Mouse (Mus musculus): Measurements from ENCODE around the gene Nuak1. TPM values are rescaled to one million over a fixed set of nuclear protein-coding genes. Genes with fewer than 3 reads are reported as not detected.

Gene Nuak1
- total and polyA plus RNA-seq, 3 experiments, result 1.1 to 2.2 TPM; not detected in 1

GRCm38 (mm10) chr10:84438049-84438422 lies 2.4 kb downstream of the Nuak1 start:
- Histone ChIP-seq H3K36me3 (ENCODE audit: control insufficient read depth in 1 of 2, insufficient read depth in 2 of 2, low read length in 2 of 2) (peaks cover 0 to 7% of the 10 kb centered on the region in 2 experiments; a peak in 2 of 4 replicates), H3K27ac (ENCODE audit: control insufficient read depth, low read depth, low read length) (no peak overlapping the region), H3K27me3 (ENCODE audit: control insufficient read depth in 1 of 2, insufficient read depth in 2 of 2, low read length in 2 of 2) (peaks cover 0 to 4% of the 10 kb centered on the region in 2 experiments; a peak in 2 of 4 replicates), H3K9ac (ENCODE audit: control insufficient read depth, low read depth, low read length, poor library complexity, severe bottlenecking) (no peak overlapping the region), H3K4me3 (ENCODE audit: control insufficient read depth in 1 of 2, insufficient read depth in 1 of 2, low read depth in 2 of 2, low read length in 2 of 2) (no peak overlapping the region), H3K4me1 (ENCODE audit: control insufficient read depth in 1 of 2, insufficient read depth in 2 of 2, low read length in 2 of 2) (peaks cover 0 to 12% of the 10 kb centered on the region in 2 experiments; a peak in 2 of 4 replicates), H3K9me3 (replicated peaks; ENCODE audit: insufficient read depth, low read length) (no peaks in the 10 kb centered on the region), H3K79me2 (ENCODE audit: control insufficient read depth, insufficient read depth, low read length, poor library complexity) (peaks cover 1% of the 10 kb centered on the region; the same call in 1 of the 2 replicates)
- TF ChIP-seq ZC3H11A (IDR thresholded peaks at IDR 0.05; ENCODE audit: low read depth, low read length) (peak; percentile 85), RAD21 (IDR thresholded peaks at IDR 0.05; ENCODE audit: low read depth, low read length) (peak; percentile 96), SMC3 (IDR thresholded peaks at IDR 0.05; ENCODE audit: low read depth, low read length) (peak; percentile 86), CTCF (IDR thresholded peaks at IDR 0.05 in 2 of 3, conservative IDR thresholded peaks at IDR 0.05 in 1 of 3; ENCODE audit: control insufficient read depth in 1 of 3, insufficient read depth in 1 of 3, low read depth in 2 of 3, low read length in 3 of 3, poor library complexity in 1 of 3, severe bottlenecking in 1 of 3) (peak; percentile 84 to 96 (median 92)), MYB (IDR thresholded peaks at IDR 0.05; ENCODE audit: low read depth, low read length) (no peak), USF2 (IDR thresholded peaks at IDR 0.05; ENCODE audit: borderline replicate concordance in 1 of 2, insufficient read depth in 1 of 2, low read depth in 1 of 2, low read length in 2 of 2) (no peak), MAX (IDR thresholded peaks at IDR 0.05; ENCODE audit: low read length) (no peak), MAZ (IDR thresholded peaks at IDR 0.05; ENCODE audit: low read depth, low read length) (no peak), GABPA (IDR thresholded peaks at IDR 0.05; ENCODE audit: low read depth, low read length) (no peak)
- DNase-seq (ENCODE audit: low read depth, low spot score), result peak; percentile 93

- TF ChIP-seq CTCF (IDR thresholded peaks at IDR 0.05 in 2 of 3, conservative IDR thresholded peaks at IDR 0.05 in 1 of 3; ENCODE audit: control insufficient read depth in 1 of 3, insufficient read depth in 1 of 3, low read depth in 2 of 3, low read length in 3 of 3, poor library complexity in 1 of 3, severe bottlenecking in 1 of 3), result no peak
- no peak for TF ChIP-seq SMC3 (IDR thresholded peaks at IDR 0.05; ENCODE audit: low read depth, low read length)
- TF ChIP-seq CHD2 (IDR thresholded peaks at IDR 0.05; ENCODE audit: low read length), result no peak
- no peak for TF ChIP-seq RCOR1 (IDR thresholded peaks at IDR 0.05; ENCODE audit: low read depth, low read length)
- no peak for TF ChIP-seq BHLHE40 (IDR thresholded peaks at IDR 0.05; ENCODE audit: borderline replicate concordance, low read depth, low read length)
- TF ChIP-seq ZMIZ1 (IDR thresholded peaks at IDR 0.05; ENCODE audit: low read depth, low read length), result no peak
- no peak for TF ChIP-seq ZNF384 (IDR thresholded peaks at IDR 0.05; ENCODE audit: low read depth, low read length)
- no peak for TF ChIP-seq POLR2A (IDR thresholded peaks at IDR 0.05; ENCODE audit: control insufficient read depth in 1 of 2, insufficient read depth in 1 of 2, low read depth in 1 of 2, low read length in 2 of 2, poor library complexity in 1 of 2)
- no peak for TF ChIP-seq MYB (IDR thresholded peaks at IDR 0.05; ENCODE audit: low read depth, low read length)
- no peak overlapping the region for H3K4me3 ChIP-seq (ENCODE audit: control insufficient read depth in 1 of 2, insufficient read depth in 1 of 2, low read depth in 2 of 2, low read length in 2 of 2)
- H3K9ac ChIP-seq (ENCODE audit: control insufficient read depth, low read depth, low read length, poor library complexity, severe bottlenecking), result no peak overlapping the region
- peaks cover 0 to 7% of the 10 kb centered on the region in 2 experiments; a peak in 2 of 4 replicates for H3K36me3 ChIP-seq (ENCODE audit: control insufficient read depth in 1 of 2, insufficient read depth in 2 of 2, low read length in 2 of 2)
- H3K27me3 ChIP-seq (ENCODE audit: control insufficient read depth in 1 of 2, insufficient read depth in 2 of 2, low read length in 2 of 2), result peaks cover 0 to 4% of the 10 kb centered on the region in 2 experiments; a peak in 2 of 4 replicates
- H3K79me2 ChIP-seq (ENCODE audit: control insufficient read depth, insufficient read depth, low read length, poor library complexity), result peaks cover 1% of the 10 kb centered on the region; the same call in 1 of the 2 replicates
- H3K4me1 ChIP-seq (ENCODE audit: control insufficient read depth in 1 of 2, insufficient read depth in 2 of 2, low read length in 2 of 2), result peaks cover 0 to 12% of the 10 kb centered on the region in 2 experiments; a peak in 2 of 4 replicates
- H3K9me3 ChIP-seq (replicated peaks; ENCODE audit: insufficient read depth, low read length), result no peaks in the 10 kb centered on the region
- peak; percentile 8 for DNase-seq (ENCODE audit: low read depth, low spot score)
- H3K27ac ChIP-seq (ENCODE audit: control insufficient read depth, low read depth, low read length), result no peak overlapping the region
Measured at GRCm38 (mm10) chr10:84437166-84438048, 3.0 kb downstream of the Nuak1 start.
